Mouse (Mus musculus) ES-E14 (cell line): ENCODE data around the gene Rsph10b. TPM values are rescaled to one million over a fixed set of nuclear protein-coding genes. Genes with fewer than 3 reads are reported as not detected.

Experiments used
- DNase-seq: peaks from one replicate; pipeline ENCODE4 v3.0.0-alpha.2; 2013; ENCODE audit warnings: low read depth, low spot score
- H3K27ac ChIP-seq: 2 replicates; pipeline ENCODE4 v1.5.1; 2012; ENCODE audit warnings: low read depth, mild to moderate bottlenecking, low read length, moderate library complexity, mixed read lengths; ENCODE audit not compliant: poor library complexity, insufficient read depth, severe bottlenecking
- H3K36me3 ChIP-seq: 2 replicates; pipeline ENCODE4 v1.6.1; 2012; ENCODE audit warnings: mild to moderate bottlenecking, low read length, moderate library complexity, mixed read lengths; ENCODE audit not compliant: control insufficient read depth, poor library complexity, insufficient read depth, severe bottlenecking
- H3K4me1 ChIP-seq, 2 experiments: fragments of 150-350 bp in 1 of 2; sonication (generic) in 1 of 2; 2 replicates each; pipeline ENCODE4 v1.6.1; 2012; ENCODE audit warnings: low read length in 2 of 2, mild to moderate bottlenecking in 1 of 2, mixed read lengths in 1 of 2; ENCODE audit not compliant: control insufficient read depth in 2 of 2, insufficient read depth in 2 of 2, poor library complexity in 1 of 2
- H3K4me3 ChIP-seq, 2 experiments: fragments of 150-350 bp in 1 of 2; sonication (generic) in 1 of 2; 2 replicates each; pipeline ENCODE4 v1.5.1; 2012; ENCODE audit warnings: low read length in 2 of 2, low read depth in 1 of 2, mild to moderate bottlenecking in 1 of 2, mixed read lengths in 1 of 2; ENCODE audit not compliant: insufficient read depth in 1 of 2, poor library complexity in 1 of 2, severe bottlenecking in 1 of 2
- H3K9ac ChIP-seq: 2 replicates; pipeline ENCODE4 v1.6.1; 2012; ENCODE audit warnings: low read depth, mild to moderate bottlenecking, low read length, mixed read lengths; ENCODE audit not compliant: poor library complexity, insufficient read depth, severe bottlenecking
- H3K9me3 ChIP-seq: fragments of 150-350 bp; sonication (generic); 2 replicates; pipeline ENCODE4 v1.6.1; 2012; ENCODE audit warnings: low read depth, mild to moderate bottlenecking, low read length; ENCODE audit not compliant: control insufficient read depth, insufficient read depth
- CHD2 ChIP-seq: IDR thresholded peaks from 2 replicates; pipeline ENCODE4 v1.6.1; 2014; ENCODE audit warnings: mild to moderate bottlenecking, low read depth, low read length, inconsistent platforms
- HCFC1 ChIP-seq: IDR thresholded peaks from 2 replicates; pipeline ENCODE4 v1.6.1; 2012; ENCODE audit warnings: low read length, inconsistent platforms, borderline replicate concordance; ENCODE audit not compliant: insufficient read depth
- MAFK ChIP-seq: IDR thresholded peaks from 2 replicates; pipeline ENCODE4 v1.6.1; 2014; ENCODE audit warnings: mild to moderate bottlenecking, low read depth, low read length, inconsistent platforms; ENCODE audit not compliant: insufficient read depth
- ZC3H11A ChIP-seq: IDR thresholded peaks from 2 replicates; pipeline ENCODE4 v1.6.1; 2012; ENCODE audit warnings: low read depth, mild to moderate bottlenecking, inconsistent platforms, low read length, borderline replicate concordance
- ZNF384 ChIP-seq: IDR thresholded peaks from 2 replicates; pipeline ENCODE4 v1.6.1; 2012; ENCODE audit warnings: low read depth, low read length, inconsistent platforms
- in situ Hi-C, 2 experiments: fragments of 600-800 bp; cut with MboI; formaldehyde crosslinking; loops; one replicate each; pipeline ENCODE4 v1.15.1; 2025; ENCODE audit warnings: low sequenced_read_pairs in 2 of 2, inconsistent platforms in 1 of 2; ENCODE audit not compliant: unreplicated experiment in 2 of 2
- total RNA-seq: library from RNA; depleted of rRNA; stranded (reverse); fragments of 300-350 nt; gene quantifications from 2 replicates; pipeline ENCODE4 v1.2.3, GENCODE M21; 2012

Gene Rsph10b
- total RNA-seq, 1 experiment: 0.13 TPM

GRCm38 (mm10) chr5:143976726-143977431, 44.0 kb downstream of the Rsph10b start:
- Histone ChIP-seq H3K36me3 (no peaks in the 10 kb centered on the region), H3K9me3 (no peaks in the 10 kb centered on the region), H3K9ac (no peak overlapping the region), H3K4me1 (peaks cover 0 to 6% of the 10 kb centered on the region in 2 experiments; a peak in 1 of 4 replicates), H3K27ac (no peak overlapping the region), H3K4me3 (no peak overlapping the region)
- in situ Hi-C loops: no loop called here
- no peak for DNase-seq
- TF ChIP-seq CHD2 (no peak), ZNF384 (no peak), MAFK (no peak), HCFC1 (no peak), ZC3H11A (no peak)

GRCm38 (mm10) chr5:143980858-143981257, 48.0 kb downstream of the Rsph10b start:
- TF ChIP-seq HCFC1: no peak
- no peak for TF ChIP-seq ZC3H11A
- TF ChIP-seq ZNF384: no peak
- TF ChIP-seq MAFK: no peak
- no peak for TF ChIP-seq CHD2
- H3K4me1 ChIP-seq: peaks cover 0 to 6% of the 10 kb centered on the region in 2 experiments; a peak in 1 of 4 replicates
- no peak for DNase-seq
- no peak overlapping the region for H3K27ac ChIP-seq
- no peak overlapping the region for H3K9ac ChIP-seq
- H3K36me3 ChIP-seq: peaks cover 1% of the 10 kb centered on the region; the same call in 1 of the 2 replicates
- in situ Hi-C loops: no loop called here
- no peaks in the 10 kb centered on the region for H3K9me3 ChIP-seq
- H3K4me3 ChIP-seq: no peak overlapping the region

- H3K27ac ChIP-seq: no peak overlapping the region
- no peak overlapping the region for H3K4me3 ChIP-seq
- in situ Hi-C loops: no loop called here
- no peak for DNase-seq
- no peak for TF ChIP-seq ZC3H11A
- TF ChIP-seq ZNF384: no peak
- no peak for TF ChIP-seq HCFC1
- TF ChIP-seq MAFK: no peak
- TF ChIP-seq CHD2: no peak
- H3K9ac ChIP-seq: no peak overlapping the region
- H3K36me3 ChIP-seq: peaks cover 9% of the 10 kb centered on the region; the same call in 1 of the 2 replicates
- no peaks in the 10 kb centered on the region for H3K9me3 ChIP-seq
- peaks cover 0 to 4% of the 10 kb centered on the region in 2 experiments; a peak in 1 of 4 replicates for H3K4me1 ChIP-seq
These were observed 49.5 kb downstream of the Rsph10b start for GRCm38 (mm10) chr5:143982361-143982760.

GRCm38 (mm10) chr5:143985381-143985780, 52.5 kb downstream of the Rsph10b start:
- Histone ChIP-seq H3K9me3 (no peaks in the 10 kb centered on the region), H3K9ac (no peak overlapping the region), H3K36me3 (peaks cover 22% of the 10 kb centered on the region), H3K4me1 (peaks cover 0 to 4% of the 10 kb centered on the region in 2 experiments; a peak in 1 of 4 replicates), H3K4me3 (no peak overlapping the region), H3K27ac (no peak overlapping the region)
- in situ Hi-C loops: no loop called here
- TF ChIP-seq HCFC1 (no peak), ZC3H11A (no peak), ZNF384 (no peak), MAFK (no peak)
- DNase-seq: no peak
